Comparison of ENCODE assay signal across 31 mouse cellular contexts in the genomic region with DNA sequence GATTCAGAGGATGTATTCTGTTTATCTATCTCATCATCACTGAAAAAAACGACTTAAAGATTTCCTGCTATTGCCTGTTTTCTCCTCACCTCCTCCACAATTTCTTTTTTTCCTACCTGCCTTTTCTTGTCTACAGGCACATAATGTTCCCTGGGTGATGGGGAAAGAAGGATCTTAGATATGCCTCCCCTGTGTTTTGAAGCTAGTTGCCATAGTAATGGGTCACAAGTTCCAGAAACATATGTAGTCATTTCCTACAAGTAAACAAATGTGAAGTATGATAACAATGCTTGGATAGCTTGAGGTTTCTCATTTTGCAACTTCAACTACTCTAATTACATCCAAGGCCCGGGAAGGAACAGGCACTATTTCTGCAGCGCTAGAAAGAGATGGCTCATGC. TPM values are rescaled to one million over a fixed set of nuclear protein-coding genes. Genes with fewer than 3 reads are reported as not detected.
DNase-seq lines count a peak whose midpoint lies in the region; ATAC-seq and TF ChIP-seq lines count a peak whose summit lies in the region.
"Had no signal": no experiment of that assay in that cellular context is flagged by ENCODE, and none has a peak within 500 bp of the region (broad histone marks: within the 10 kb centered on the region; RNA-seq: fewer than 3 reads in every experiment).

No protein-coding gene starts in this region.

- H3K4me3 ChIP-seq in lung, embryonic 16.5 days (ENCODE audit: low read length) = no peak overlapping the region
- no peak overlapping the region for H3K4me3 ChIP-seq in MEL (ENCODE audit: control insufficient read depth in 1 of 2, insufficient read depth in 1 of 2, low read depth in 2 of 2, low read length in 2 of 2)
- H3K4me3 ChIP-seq: heart, embryonic 15.5 days; kidney, embryonic 15.5 days; limb, embryonic 10.5 days; limb, embryonic 15.5 days; neural tube, embryonic 12.5 days had no signal

- H3K9me3 ChIP-seq in lung, embryonic 16.5 days (ENCODE audit: control insufficient read depth, low read length) = no peaks in the 10 kb centered on the region
- no peaks in the 10 kb centered on the region for H3K9me3 ChIP-seq in MEL (replicated peaks; ENCODE audit: insufficient read depth, low read length)
- H3K9me3 ChIP-seq: heart, embryonic 15.5 days; kidney, embryonic 15.5 days; limb, embryonic 10.5 days; limb, embryonic 15.5 days; neural tube, embryonic 12.5 days had no signal

- peaks cover 8% of the 10 kb centered on the region for H3K4me1 ChIP-seq in lung, embryonic 16.5 days (replicated peaks; ENCODE audit: control insufficient read depth, insufficient read depth, low read length)
- H3K4me1 ChIP-seq in MEL (ENCODE audit: control insufficient read depth in 1 of 2, insufficient read depth in 2 of 2, low read length in 2 of 2) = peaks cover 0 to 5% of the 10 kb centered on the region in 2 experiments
- H3K4me1 ChIP-seq: limb, embryonic 10.5 days; limb, embryonic 15.5 days; neural tube, embryonic 12.5 days had no signal

- TF ChIP-seq RAD21 in MEL (IDR thresholded peaks at IDR 0.05; ENCODE audit: low read depth, low read length) = no peak

- H3K4me2 ChIP-seq in lung, embryonic 16.5 days (ENCODE audit: low read depth, low read length) = no peak overlapping the region
- H3K4me2 ChIP-seq: heart, embryonic 15.5 days; kidney, embryonic 15.5 days; limb, embryonic 15.5 days; midbrain, embryonic 11.5 days; neural tube, embryonic 12.5 days had no signal

- H3K27ac ChIP-seq in lung, embryonic 16.5 days (ENCODE audit: low read length) = no peak overlapping the region
- no peak overlapping the region for H3K27ac ChIP-seq in MEL (ENCODE audit: control insufficient read depth, low read depth, low read length)
- H3K27ac ChIP-seq: heart, embryonic 15.5 days; kidney, embryonic 15.5 days; limb, embryonic 10.5 days; limb, embryonic 15.5 days; liver, embryonic 14.5 days; neural tube, embryonic 12.5 days; stomach, postnatal 0 days had no signal

- TF ChIP-seq POLR2A in MEL (IDR thresholded peaks at IDR 0.05; ENCODE audit: control insufficient read depth in 1 of 2, insufficient read depth in 1 of 2, low read depth in 1 of 2, low read length in 2 of 2, poor library complexity in 1 of 2) = no peak

- H3K9ac ChIP-seq in lung, embryonic 16.5 days (ENCODE audit: low read length) = no peak overlapping the region
- no peak overlapping the region for H3K9ac ChIP-seq in MEL (ENCODE audit: control insufficient read depth, low read depth, low read length, poor library complexity, severe bottlenecking)
- H3K9ac ChIP-seq: heart, embryonic 15.5 days; kidney, embryonic 15.5 days; limb, embryonic 15.5 days; liver, embryonic 14.5 days; neural tube, embryonic 12.5 days had no signal

- H3K36me3 ChIP-seq in lung, embryonic 16.5 days (ENCODE audit: control insufficient read depth, insufficient read depth, low read length) = no peaks in the 10 kb centered on the region
- peaks cover 0 to 6% of the 10 kb centered on the region in 2 experiments; a peak in 2 of 4 replicates for H3K36me3 ChIP-seq in MEL (ENCODE audit: control insufficient read depth in 1 of 2, insufficient read depth in 2 of 2, low read length in 2 of 2)
- H3K36me3 ChIP-seq: G1E; heart, embryonic 15.5 days; kidney, embryonic 15.5 days; limb, embryonic 10.5 days; limb, embryonic 15.5 days; neural tube, embryonic 12.5 days had no signal

- 33% methylated on average over 3 of the region's 3 CpGs for WGBS in lung, embryonic 16.5 days

- no peaks in the 10 kb centered on the region for H3K27me3 ChIP-seq in lung, embryonic 16.5 days (ENCODE audit: control insufficient read depth, insufficient read depth, low read depth, low read length)
- no peaks in the 10 kb centered on the region for H3K27me3 ChIP-seq in MEL (ENCODE audit: control insufficient read depth in 1 of 2, insufficient read depth in 2 of 2, low read length in 2 of 2)
- H3K27me3 ChIP-seq: heart, embryonic 15.5 days; kidney, embryonic 15.5 days; limb, embryonic 15.5 days; neural tube, embryonic 12.5 days had no signal

- TF ChIP-seq CTCF in MEL (IDR thresholded peaks at IDR 0.05 in 2 of 3, conservative IDR thresholded peaks at IDR 0.05 in 1 of 3; ENCODE audit: control insufficient read depth in 1 of 3, insufficient read depth in 1 of 3, low read depth in 2 of 3, low read length in 3 of 3, poor library complexity in 1 of 3, severe bottlenecking in 1 of 3) = no peak

- H3K79me2 ChIP-seq in MEL (ENCODE audit: control insufficient read depth, insufficient read depth, low read length, poor library complexity) = no peaks in the 10 kb centered on the region

- peak in 1 of 2 experiments; percentile 27; a peak in 1 of 4 replicates for TF ChIP-seq EP300 in MEL (IDR thresholded peaks at IDR 0.05; ENCODE audit: low read depth in 1 of 2, low read length in 2 of 2)

- ATAC-seq in lung, embryonic 16.5 days (ENCODE audit: low read depth) = peak; percentile 41; the same call in 1 of the 2 replicates
- ATAC-seq in common myeloid progenitor, adult 5-6 weeks (replicated peaks; ENCODE audit: low read depth, poor library complexity, severe bottlenecking) = peak; percentile 24
- ATAC-seq in megakaryocyte-erythroid progenitor cell, adult 5-6 weeks (replicated peaks; ENCODE audit: low FRiP score, low TSS enrichment, poor library complexity, severe bottlenecking) = 0 out of 2 replicates have a peak, but pooled peaks have one; percentile 59
- ATAC-seq in cerebellum, adult (ENCODE audit: insufficient number of reproducible peaks, low FRiP score, low TSS enrichment) = no peak
- ATAC-seq: forebrain, embryonic 14.5 days; hindbrain, embryonic 16.5 days; midbrain, embryonic 16.5 days; Patski had no signal

- no peak for DNase-seq in lung, postnatal 14 days
- DNase-seq in MEL (ENCODE audit: low read depth, low spot score) = peak; percentile 48
- DNase-seq in thymus, postnatal 14 days = no peak
- DNase-seq: adrenal gland, postnatal 25 days; cerebellum, adult 8-10 months; cerebellum, postnatal 25 days; gastrocnemius, postnatal 36 days; kidney, adult 18-20 months; kidney, postnatal 4 days; layer of hippocampus, postnatal 36 days; right cerebral cortex, adult 18-20 months; spleen, adult 18-20 months; thymus, adult 18-20 months; thymus, postnatal 36 days had no signal

TF ChIP-seq in MEL, 35 proteins besides CTCF, POLR2A, EP300 and RAD21:
- TF ChIP-seq ZKSCAN1 (IDR thresholded peaks at IDR 0.05; ENCODE audit: low read depth, low read length) (no peak), E2F4 (IDR thresholded peaks at IDR 0.05; ENCODE audit: borderline replicate concordance, low read depth, low read length) (no peak), TCF12 (IDR thresholded peaks at IDR 0.05; ENCODE audit: low read depth, low read length) (no peak), BHLHE40 (IDR thresholded peaks at IDR 0.05; ENCODE audit: borderline replicate concordance, low read depth, low read length) (no peak), MAX (IDR thresholded peaks at IDR 0.05; ENCODE audit: low read length) (no peak), UBTF (IDR thresholded peaks at IDR 0.05; ENCODE audit: borderline replicate concordance, insufficient read depth, low read depth, low read length) (no peak), MYC (IDR thresholded peaks at IDR 0.05; ENCODE audit: low read depth, low read length) (no peak), POLR2AphosphoS2 (IDR thresholded peaks at IDR 0.05; ENCODE audit: low read length) (no peak), USF1 (IDR thresholded peaks at IDR 0.05; ENCODE audit: low read depth, low read length) (0 out of 2 replicates have a peak, but pooled peaks have one; percentile 10), SIN3A (IDR thresholded peaks at IDR 0.05; ENCODE audit: low read length) (peak; percentile 21; the same call in 1 of the 2 replicates), KAT2A (conservative IDR thresholded peaks at IDR 0.05; ENCODE audit: low read depth, low read length) (no peak), POLR2AphosphoS5 (IDR thresholded peaks at IDR 0.05; ENCODE audit: borderline replicate concordance, low read depth, low read length) (no peak), ETS1 (IDR thresholded peaks at IDR 0.05; ENCODE audit: low read depth, low read length) (0 out of 2 replicates have a peak, but pooled peaks have one; percentile 27), JUND (IDR thresholded peaks at IDR 0.05; ENCODE audit: low read depth, low read length) (no peak), ZC3H11A (IDR thresholded peaks at IDR 0.05; ENCODE audit: low read depth, low read length) (no peak), GABPA (IDR thresholded peaks at IDR 0.05; ENCODE audit: low read depth, low read length) (no peak)
TF ChIP-seq in MEL: peak in this region for 3.

RNA-seq across cellular contexts. Expression of a gene that starts 42.4 kb away (rescaled TPM):
- 4.5 and 4.8 TPM in 2 replicates for polyA plus RNA-seq in lung, embryonic 16.5 days (2015; fragmentation: Nextera tagmentation; extraction: Ambion mirVana)
- total RNA-seq in MEL (2012; rRNA removed) = 12.1 and 14.3 TPM in 2 replicates
- 10 to 100 TPM; 11.5 to 74.0 TPM for polyA plus RNA-seq in MEL (2012; ENCODE audit: insufficient read depth in 1 of 2, insufficient read length in 2 of 2, low read depth in 1 of 2, low replicate concordance in 2 of 2, missing spikeins in 1 of 2)
- 104 and 126 TPM in 2 replicates for total RNA-seq in common myeloid progenitor, adult 5-6 weeks (2017)
- total RNA-seq in megakaryocyte-erythroid progenitor cell, adult 5-6 weeks (2014; fragmentation: Nextera tagmentation) = 80.7 and 87.3 TPM in 2 replicates
- total RNA-seq in megakaryocyte-erythroid progenitor cell, adult 5-6 weeks (2017) = 60.1 and 74.3 TPM in 2 replicates
- polyA plus RNA-seq: G1E had no signal
